Mouse (Mus musculus) frontal cortex, adult 2 months (tissue): ENCODE measurements around the gene Rab38. TPM values are rescaled to one million over a fixed set of nuclear protein-coding genes. Genes with fewer than 3 reads are reported as not detected.

Source experiments
- DNase-seq, 2 experiments: peaks; one replicate each; pipeline ENCODE4 v3.0.0; 2022; ENCODE audit warnings: low spot score in 1 of 2; ENCODE audit errors: extremely low spot score in 1 of 2
- polyA plus RNA-seq: library from polyadenylated mRNA; depleted of rRNA; stranded (reverse); fragments of >200 nt; gene quantifications from 2 replicates; pipeline ENCODE4 v1.2.3, GENCODE M21; 2012; rRNA removed

Rab38 gene
- polyA plus RNA-seq, 1 experiment = 0.52 TPM

DNA sequence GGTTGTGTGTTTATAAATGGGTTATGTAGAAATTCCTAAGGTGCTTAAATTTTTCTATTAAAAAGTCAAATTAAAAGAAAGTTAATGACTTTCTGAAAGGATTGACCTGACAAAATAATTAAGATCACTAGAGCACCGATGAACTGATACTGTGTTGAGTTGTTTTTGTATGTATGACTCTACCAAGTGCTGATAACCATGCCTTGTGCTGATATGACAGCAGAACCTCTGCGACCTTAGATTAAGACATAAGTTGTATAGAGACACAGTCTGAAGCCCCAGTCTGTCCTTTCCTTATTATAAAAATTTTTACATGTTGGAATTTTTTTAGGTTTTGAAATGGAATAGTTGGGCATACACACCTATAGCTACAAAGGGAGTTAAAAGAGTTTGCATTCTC, 79.7 kb downstream of the Rab38 start:
- no peak for DNase-seq

DNA sequence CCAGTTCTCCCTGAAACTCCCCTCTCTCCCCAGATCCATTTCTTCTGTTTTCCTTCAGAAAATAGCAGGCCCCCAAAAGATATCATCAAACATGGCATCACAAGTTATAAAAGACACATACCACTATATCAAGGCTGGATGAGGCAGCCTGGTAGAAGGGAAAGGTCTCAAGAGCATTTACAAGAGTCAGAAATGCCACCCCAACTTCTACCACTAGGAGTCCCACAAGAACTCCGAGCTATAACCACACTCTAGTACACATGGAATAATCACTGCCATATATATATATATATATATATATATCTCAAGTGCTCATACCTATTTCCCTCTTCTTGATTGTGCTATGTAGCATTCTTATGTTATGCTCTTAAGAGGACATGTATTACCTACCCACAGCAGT, 92.4 kb downstream of the Rab38 start:
- DNase-seq = no peak

GRCm38 (mm10) chr7:88527100-88527671, 97.1 kb downstream of the Rab38 start:
- no peak for DNase-seq

- DNase-seq = no peak
Measured at GRCm38 (mm10) chr7:88536127-88536531, 106.1 kb downstream of the Rab38 start.

DNA sequence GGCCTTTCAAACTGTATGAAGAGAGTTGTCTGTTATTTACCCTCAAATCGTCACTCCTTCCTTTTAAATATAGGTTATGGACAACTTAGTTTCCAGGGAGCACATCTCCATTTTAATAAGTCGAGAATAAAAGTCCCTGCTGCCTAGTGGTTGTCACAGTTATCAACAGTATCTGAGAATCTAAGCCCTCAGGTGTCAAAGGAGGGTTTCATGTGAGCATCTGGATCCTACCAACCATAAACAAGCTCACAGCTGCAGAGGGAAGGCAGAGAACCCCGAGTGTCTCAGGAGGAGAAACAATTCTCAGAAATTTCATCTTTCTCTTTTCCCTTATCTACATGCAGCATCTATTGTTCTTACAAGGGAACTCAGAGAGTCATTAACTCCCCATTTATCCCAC, 106.7 kb downstream of the Rab38 start:
- no peak for DNase-seq

Other genes starting within 250 kb of the Rab38 start
- gene Ctsc, start 152.2 kb upstream of the Rab38 start, polyA plus RNA-seq = 4.6 and 7.0 TPM in 2 replicates